Mouse (Mus musculus): ENCODE data around the gene Ppt2. TPM values are rescaled to one million over a fixed set of nuclear protein-coding genes. Genes with fewer than 3 reads are reported as not detected.

The Ppt2 gene
- total RNA-seq (2021), result 10 to 100 TPM; 53.2 to 53.7 TPM

- DNase-seq (ENCODE audit: low spot score), result peak; percentile 33
These were observed at the start of gene Ppt2 for GRCm38 (mm10) chr17:34627943-34628643. TSS of gene Ppt2 (minus strand) at chr17:34628510.

GRCm38 (mm10) chr17:34676671-34677070 is 48.4 kb upstream of the Ppt2 start:
- intact Hi-C loops (cut with DNase I), result no loop called here
- no peak for DNase-seq (ENCODE audit: low spot score)

More at GRCm38 (mm10) chr17:34627943-34628643, at the start of gene Ppt2:
- intact Hi-C loops (cut with DNase I), result no loop called here

- DNase-seq (ENCODE audit: low spot score), result no peak
- intact Hi-C loops (cut with DNase I), result no loop called here
These were observed 47.8 kb upstream of the Ppt2 start for GRCm38 (mm10) chr17:34676093-34676460.

GRCm38 (mm10) chr17:34675205-34676092 is 47.1 kb upstream of the Ppt2 start:
- DNase-seq (ENCODE audit: low spot score), result no peak
- intact Hi-C loops (cut with DNase I), result no loop called here

GRCm38 (mm10) chr17:34674524-34675204 is 46.4 kb upstream of the Ppt2 start:
- intact Hi-C loops (cut with DNase I), result no loop called here
- DNase-seq (ENCODE audit: low spot score), result no peak

- intact Hi-C loops (cut with DNase I), result no loop called here
- no peak for DNase-seq (ENCODE audit: low spot score)
These were observed 44.8 kb upstream of the Ppt2 start for GRCm38 (mm10) chr17:34673139-34673538.

- intact Hi-C loops (cut with DNase I), result no loop called here
- DNase-seq (ENCODE audit: low spot score), result no peak
These were observed 44.0 kb upstream of the Ppt2 start for GRCm38 (mm10) chr17:34672246-34672792.

GRCm38 (mm10) chr17:34671151-34672066 is 43.1 kb upstream of the Ppt2 start:
- no peak for DNase-seq (ENCODE audit: low spot score)
- intact Hi-C loops (cut with DNase I), result no loop called here

GRCm38 (mm10) chr17:34670235-34670634 is 41.9 kb upstream of the Ppt2 start, which contains the start of gene Tnxb:
TSS of gene Tnxb (plus strand) at chr17:34670535.
- intact Hi-C loops (cut with DNase I), result no loop called here

GRCm38 (mm10) chr17:34664472-34664871 is 36.2 kb upstream of the Ppt2 start:
- intact Hi-C loops (cut with DNase I), result no loop called here
- DNase-seq (ENCODE audit: low spot score), result no peak

More at GRCm38 (mm10) chr17:34670235-34670634, 41.9 kb upstream of the Ppt2 start, which contains the start of gene Tnxb:
- DNase-seq (ENCODE audit: low spot score), result no peak

- DNase-seq (ENCODE audit: low spot score), result no peak
- intact Hi-C loops (cut with DNase I), result no loop called here
These were observed 35.2 kb upstream of the Ppt2 start for GRCm38 (mm10) chr17:34663558-34663957.

GRCm38 (mm10) chr17:34662978-34663377 is 34.7 kb upstream of the Ppt2 start:
- intact Hi-C loops (cut with DNase I), result no loop called here
- DNase-seq (ENCODE audit: low spot score), result no peak

GRCm38 (mm10) chr17:34662468-34662867 is 34.2 kb upstream of the Ppt2 start:
- peak; percentile 29 for DNase-seq (ENCODE audit: low spot score)
- intact Hi-C loops (cut with DNase I), result no loop called here

GRCm38 (mm10) chr17:34661121-34661591 is 32.8 kb upstream of the Ppt2 start:
- intact Hi-C loops (cut with DNase I), result loop anchor here (2.0 kb wide), 1 partner anchor 20 kb away; no protein-coding TSS in a partner anchor
- peak; percentile 74 for DNase-seq (ENCODE audit: low spot score)

GRCm38 (mm10) chr17:34660259-34660820 is 32.0 kb upstream of the Ppt2 start:
- intact Hi-C loops (cut with DNase I), result loop anchor here (2.0 kb wide), 1 partner anchor 20 kb away; no protein-coding TSS in a partner anchor
- peak; percentile 59 for DNase-seq (ENCODE audit: low spot score)

GRCm38 (mm10) chr17:34659897-34660214 is 31.5 kb upstream of the Ppt2 start:
- no peak for DNase-seq (ENCODE audit: low spot score)
- intact Hi-C loops (cut with DNase I), result loop anchor here (2.0 kb wide), 1 partner anchor 21 kb away; no protein-coding TSS in a partner anchor

- no peak for DNase-seq (ENCODE audit: low spot score)
- intact Hi-C loops (cut with DNase I), result no loop called here
These were observed 31.0 kb upstream of the Ppt2 start for GRCm38 (mm10) chr17:34659181-34659896.

GRCm38 (mm10) chr17:34658591-34658990 is 30.3 kb upstream of the Ppt2 start:
- DNase-seq (ENCODE audit: low spot score), result no peak
- intact Hi-C loops (cut with DNase I), result no loop called here

Measured in heart, postnatal 25 days (tissue).